Mouse (Mus musculus) lung, postnatal 4 days (tissue): Measurements from ENCODE around the gene Chkb.

Experiments used
- DNase-seq, 2 experiments: peaks; one replicate each; pipeline ENCODE4 v3.0.0; 2021

The Chkb gene

GRCm38 (mm10) chr15:89429352-89430221 is at the start of gene Chkb, which contains the start of the genes C730034F03Rik and Gm44502:
Gene Chkb (minus strand): TSS chr15:89429908.
Gene C730034F03Rik (plus strand): TSS chr15:89429589.
Gene Gm44502 (minus strand): TSS chr15:89429696.
- peak; percentile 92 to 95 for DNase-seq

DNA sequence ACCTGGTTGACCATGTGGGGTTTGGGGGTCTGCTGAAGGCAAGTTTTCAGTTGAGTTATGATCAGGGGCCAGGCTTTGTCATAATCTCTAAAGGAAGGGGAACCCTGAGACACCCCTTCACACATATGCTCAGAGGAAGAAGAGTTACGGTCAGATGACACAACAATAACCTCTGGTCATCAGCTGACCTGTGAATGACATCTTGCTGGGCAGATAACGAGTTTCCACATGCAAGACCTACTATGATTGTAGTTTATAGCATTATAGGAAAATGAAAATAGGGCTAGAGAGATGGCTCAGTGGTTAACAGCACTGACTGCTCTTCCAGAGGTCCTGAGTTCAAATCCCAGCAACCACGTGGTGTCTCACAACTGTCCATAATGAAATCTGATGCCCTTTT is 48.9 kb upstream of the Chkb start:
- no peak for DNase-seq

DNA sequence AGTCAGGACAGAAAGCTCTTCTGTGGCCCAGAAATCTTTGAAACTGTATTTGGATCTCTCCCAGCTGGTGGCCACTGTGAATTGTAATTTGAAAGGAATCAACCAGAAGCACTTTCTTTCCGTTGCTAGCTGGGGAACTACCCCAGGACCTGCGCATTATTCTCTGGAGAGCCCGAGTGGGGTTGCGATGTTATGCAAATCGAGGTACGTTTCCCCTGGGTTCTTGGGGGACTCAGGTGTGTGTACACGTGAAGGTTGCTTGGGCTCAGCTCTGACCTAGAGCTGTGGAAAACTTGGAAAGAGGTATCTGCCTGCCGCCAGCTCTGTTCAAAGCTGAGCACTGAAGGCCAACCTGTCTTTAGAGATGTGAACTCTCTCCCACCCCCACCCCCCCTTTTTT is 48.1 kb upstream of the Chkb start:
- DNase-seq: no peak

GRCm38 (mm10) chr15:89477091-89477491 is 47.4 kb upstream of the Chkb start, which contains the start of gene Arsa:
Gene Arsa (minus strand): TSS chr15:89477425.
- peak; percentile 30 to 34 for DNase-seq

- no peak for DNase-seq
Observed at GRCm38 (mm10) chr15:89476475-89476815, 46.7 kb upstream of the Chkb start.

DNA sequence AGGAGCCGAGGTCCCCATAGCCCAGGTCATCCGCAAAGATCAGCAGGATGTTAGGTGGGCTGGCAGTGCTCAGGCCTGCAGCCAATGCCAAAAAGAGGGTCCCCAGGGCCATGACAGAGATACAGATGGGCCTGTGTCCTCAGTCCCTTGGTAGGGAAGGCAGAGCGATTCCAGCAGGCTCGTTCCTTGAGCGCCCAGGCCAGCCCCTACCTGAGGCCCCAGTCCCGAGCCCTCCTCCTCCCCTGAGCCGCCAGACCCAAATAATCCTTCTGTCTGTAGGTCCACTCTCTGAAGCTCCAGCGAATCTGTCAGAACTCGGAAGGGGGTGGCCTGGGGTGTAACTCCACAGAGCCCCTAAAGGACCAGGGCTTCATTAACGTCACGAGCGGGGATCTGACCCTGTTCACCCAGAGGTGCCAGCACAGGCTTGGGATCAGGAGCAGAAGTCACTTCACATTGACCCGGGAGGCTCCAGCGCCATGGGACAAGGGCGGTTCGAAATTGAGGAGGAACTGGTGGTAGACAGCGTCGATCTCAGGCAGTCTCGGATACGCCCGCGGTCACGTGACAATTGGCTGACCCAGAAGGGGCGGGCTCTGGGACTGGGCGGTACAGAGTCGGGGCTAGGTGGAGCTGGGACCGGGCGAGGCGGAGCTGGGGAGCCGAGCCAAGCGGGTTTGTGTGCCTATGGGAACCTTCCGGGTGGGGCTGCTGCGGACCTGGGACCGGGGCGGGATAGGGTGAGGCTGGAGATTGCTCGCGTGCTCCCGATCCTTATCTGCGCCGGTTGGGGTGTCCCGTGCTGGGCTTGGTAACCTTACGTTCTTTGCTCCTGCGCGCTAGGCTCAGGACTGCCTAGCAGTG is 46.1 kb upstream of the Chkb start:
- peak; percentile 96 for DNase-seq

- DNase-seq: no peak
Observed at GRCm38 (mm10) chr15:89475293-89475600, 45.5 kb upstream of the Chkb start.

- no peak for DNase-seq
Observed at GRCm38 (mm10) chr15:89474596-89475292, 45.0 kb upstream of the Chkb start.

DNA sequence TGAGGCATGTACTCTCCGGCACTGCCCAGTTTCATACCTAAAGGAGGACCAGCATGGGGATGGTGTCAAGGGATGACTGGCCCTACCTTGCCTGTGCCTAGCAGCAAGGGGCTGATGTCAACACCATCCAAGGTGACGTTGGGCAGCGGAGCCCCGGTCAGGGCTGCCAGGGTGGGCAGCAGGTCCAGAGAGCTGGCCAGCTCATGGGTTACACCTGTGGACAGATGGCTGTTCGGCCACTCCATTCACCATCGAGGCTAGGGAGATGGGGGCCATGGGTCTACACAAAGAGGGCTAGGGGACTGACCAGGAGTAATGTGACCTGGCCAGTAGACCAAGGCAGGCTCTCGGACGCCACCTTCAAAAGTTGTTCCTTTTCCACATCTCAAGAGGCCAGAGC is 44.2 kb upstream of the Chkb start:
- DNase-seq: no peak

GRCm38 (mm10) chr15:89473370-89473769 is 43.7 kb upstream of the Chkb start:
- DNase-seq: no peak

DNA sequence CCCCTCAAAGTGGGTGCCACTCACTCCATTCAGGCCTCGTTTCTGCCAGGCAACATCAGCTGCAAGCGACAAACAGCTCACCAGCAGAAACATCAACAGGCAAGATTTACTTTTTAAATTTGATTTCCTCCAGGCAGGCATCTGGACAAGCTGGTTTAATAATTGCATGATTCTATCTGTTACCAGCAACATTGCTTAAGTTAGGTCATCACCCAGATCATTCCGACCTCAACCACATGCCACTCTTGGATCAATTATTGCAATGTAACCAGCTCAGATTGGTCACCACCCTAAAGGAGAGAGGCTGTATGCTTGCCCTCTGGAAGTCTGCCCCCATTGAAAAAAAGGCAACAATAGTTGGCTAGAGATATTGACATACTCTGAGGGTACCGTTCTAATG is 41.8 kb upstream of the Chkb start:
- no peak for DNase-seq

GRCm38 (mm10) chr15:89468577-89468976 is 38.9 kb upstream of the Chkb start:
- DNase-seq: no peak

DNA sequence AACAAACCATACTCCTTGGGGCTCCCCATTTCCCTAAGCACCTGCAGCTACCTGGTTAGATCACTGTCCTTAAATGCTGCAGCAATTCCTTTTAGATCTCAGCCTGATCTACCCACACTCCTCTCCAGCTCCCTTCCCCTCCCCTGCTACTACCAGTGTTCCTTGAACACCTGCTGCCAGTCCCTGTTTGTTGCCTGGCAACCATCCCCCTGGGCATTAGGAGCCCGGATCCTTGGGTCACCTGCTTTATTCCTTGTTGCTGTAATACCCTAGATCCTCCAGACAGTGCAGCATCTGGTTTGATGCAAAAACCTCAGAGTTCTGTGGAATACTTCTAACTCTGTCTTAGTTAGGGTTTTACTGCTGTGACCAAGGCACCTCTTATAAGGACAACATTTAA is 35.3 kb upstream of the Chkb start:
- DNase-seq: no peak

GRCm38 (mm10) chr15:89463334-89464235 is 33.9 kb upstream of the Chkb start:
- DNase-seq: no peak

DNA sequence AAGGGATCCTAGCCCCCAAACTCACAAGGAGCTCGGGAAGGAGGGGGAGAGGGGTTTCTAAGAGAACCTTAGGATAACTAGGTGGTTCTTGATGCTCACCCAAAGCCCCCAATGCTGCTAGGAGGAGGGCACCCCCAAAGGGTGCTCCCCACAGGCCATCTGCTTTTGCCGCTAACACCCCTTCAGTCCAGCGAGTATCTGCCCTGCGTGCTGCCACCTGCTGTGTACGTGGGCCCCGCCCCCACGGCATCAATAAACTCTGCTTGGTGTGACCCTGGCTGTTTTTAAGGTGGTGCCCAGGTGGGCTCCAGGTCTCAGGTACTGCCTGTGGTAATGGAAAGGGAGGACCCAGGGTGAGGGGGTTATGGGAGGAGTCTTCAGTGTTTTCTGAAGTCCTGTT is 32.5 kb upstream of the Chkb start:
- no peak for DNase-seq

DNA sequence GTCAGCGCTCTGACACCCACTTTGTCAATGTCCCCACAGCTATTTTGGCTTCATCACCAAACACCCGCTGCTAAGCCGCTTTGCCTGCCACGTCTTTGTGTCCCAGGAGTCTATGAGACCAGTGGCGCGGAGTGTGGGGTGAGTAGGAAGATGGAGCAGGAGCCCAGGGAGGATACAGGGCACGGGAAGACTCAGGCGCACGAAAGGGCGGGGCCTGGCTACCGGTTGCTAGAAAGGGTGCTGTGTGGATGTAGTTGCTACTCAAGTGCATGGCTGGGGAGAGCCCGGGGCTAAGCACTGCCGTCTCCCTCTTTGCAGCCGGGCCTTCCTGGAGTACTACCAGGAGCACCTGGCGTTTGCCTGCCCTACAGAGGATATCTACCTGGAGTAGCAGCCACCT is 31.6 kb upstream of the Chkb start:
- no peak for DNase-seq

- DNase-seq: no peak
Observed at GRCm38 (mm10) chr15:89460298-89460697, 30.6 kb upstream of the Chkb start.

DNA sequence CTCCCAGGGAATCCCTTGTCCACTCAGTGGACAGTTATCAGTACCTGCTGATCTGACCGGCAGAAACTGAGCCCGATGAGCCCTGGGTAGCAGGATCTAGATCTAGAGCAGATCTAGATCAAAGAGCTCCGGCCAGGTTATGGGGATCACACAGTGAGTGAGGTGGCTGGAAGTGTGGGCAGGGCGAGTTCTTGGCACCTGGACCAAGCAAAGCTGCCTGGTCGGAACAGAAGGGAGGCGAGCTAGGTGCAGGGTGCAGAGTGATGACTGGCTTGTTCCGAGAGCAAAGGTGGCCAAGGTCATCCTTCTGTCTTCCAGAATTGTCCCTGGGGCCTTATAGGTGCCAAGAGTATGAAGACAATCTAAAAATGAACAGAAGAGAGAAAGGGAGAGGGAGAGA is 30.1 kb upstream of the Chkb start:
- no peak for DNase-seq

GRCm38 (mm10) chr15:89458942-89459341 is 29.2 kb upstream of the Chkb start:
- no peak for DNase-seq

GRCm38 (mm10) chr15:89455642-89456041 is 25.9 kb upstream of the Chkb start:
- DNase-seq: no peak

DNA sequence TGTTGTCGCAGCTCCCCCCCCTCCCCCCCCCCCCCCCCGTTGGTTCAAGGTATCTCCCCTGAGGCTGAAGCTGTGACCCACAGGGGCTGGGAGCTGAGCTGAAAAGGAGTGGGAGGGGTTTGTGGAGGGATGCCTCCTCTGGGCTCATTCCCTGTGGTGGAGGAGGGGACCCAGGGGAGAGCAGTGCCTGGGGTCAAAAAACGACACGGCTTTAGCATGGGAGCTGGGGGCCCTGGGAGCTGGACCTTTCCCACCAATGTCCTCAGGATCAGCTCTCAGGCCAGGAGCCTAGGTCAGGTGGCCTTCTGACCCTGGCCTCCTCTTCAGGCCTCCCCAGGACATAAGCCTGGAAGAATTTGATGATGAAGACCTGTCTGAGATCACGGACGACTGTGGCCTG is 25.1 kb upstream of the Chkb start:
- DNase-seq: no peak

- no peak for DNase-seq
Observed at GRCm38 (mm10) chr15:89453865-89454478, 24.3 kb upstream of the Chkb start, which contains the start of gene Mapk8ip2. Gene Mapk8ip2 (plus strand): TSS chr15:89453913.
